Mouse (Mus musculus): ENCODE measurements around the gene Pla2g4e.

DNA sequence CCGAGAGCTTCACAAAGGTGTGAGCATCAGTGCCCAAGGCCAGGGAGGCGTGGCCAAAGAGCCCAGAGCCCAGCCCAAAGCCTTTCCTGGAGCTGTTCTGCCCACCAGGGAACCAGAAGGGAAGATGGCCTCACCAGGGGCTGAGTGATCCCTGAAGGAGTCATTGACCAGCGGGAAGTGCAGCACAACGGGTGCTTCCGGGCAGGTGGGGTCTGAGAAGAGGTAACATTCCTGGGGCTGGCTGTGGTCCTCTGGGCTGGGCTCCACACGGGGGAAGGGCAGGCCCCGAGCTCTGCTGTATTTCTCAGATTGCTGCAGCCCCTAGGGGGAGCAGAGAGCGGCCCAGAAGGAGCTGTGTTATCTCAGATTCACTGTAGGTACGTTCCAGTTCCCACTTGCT is 23.5 kb upstream of the Pla2g4e start:
- TF ChIP-seq POLR2A (IDR thresholded peaks at IDR 0.05; ENCODE audit: extremely low read depth, insufficient read depth, low read length) (no peak), CTCF (IDR thresholded peaks at IDR 0.05; ENCODE audit: extremely low read depth, insufficient read depth, low read length) (peak; percentile 26; the same call in 1 of the 2 replicates)
